8 mouse cellular contexts compared by ENCODE assay signal in the genomic region with DNA sequence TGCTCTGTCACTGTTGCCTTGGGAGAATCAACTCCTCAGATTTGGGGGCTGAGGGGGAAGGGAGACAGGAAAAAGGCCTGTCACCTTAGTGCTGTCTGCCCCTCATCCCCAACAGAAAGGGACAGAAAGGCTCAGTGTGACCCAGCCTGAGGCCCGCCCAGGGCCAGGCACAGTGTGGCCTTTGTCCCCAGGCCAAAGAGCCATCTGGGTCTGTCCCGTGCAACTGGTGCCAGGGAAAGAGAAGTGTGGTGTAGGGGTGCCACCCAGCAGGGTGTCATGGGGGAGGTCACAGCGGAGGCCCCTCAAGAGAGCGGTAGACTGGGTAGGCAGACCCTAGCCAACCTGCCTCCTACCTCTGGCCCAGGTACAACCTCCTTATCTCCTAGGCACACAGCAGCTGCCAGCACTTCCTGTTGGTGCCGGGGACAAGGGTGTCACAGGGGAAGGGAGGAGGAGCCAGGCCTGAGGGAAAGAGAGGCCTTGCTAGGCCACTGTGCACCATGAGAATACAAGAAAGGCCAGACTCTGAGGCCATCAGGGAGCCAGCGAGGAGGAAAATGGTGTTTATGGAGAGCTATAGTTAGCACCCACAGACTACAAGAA. TPM values are rescaled to one million over a fixed set of nuclear protein-coding genes. Genes with fewer than 3 reads are reported as not detected.
DNase-seq lines count a peak whose midpoint lies in the region; ATAC-seq lines count a peak whose summit lies in the region.

No protein-coding gene starts in this region.

- H3K36me3 ChIP-seq in stomach, embryonic 15.5 days: no peaks in the 10 kb centered on the region
- H3K36me3 ChIP-seq in forebrain, embryonic 14.5 days (ENCODE audit: control insufficient read depth, insufficient read depth, low read length): no peaks in the 10 kb centered on the region

- H3K9ac ChIP-seq in stomach, embryonic 15.5 days: no peak overlapping the region
- H3K9ac ChIP-seq in forebrain, embryonic 14.5 days (ENCODE audit: low read length): no peak overlapping the region

- DNase-seq in cerebellum, postnatal 25 days: peak; percentile 32
- no peak for DNase-seq in cerebellum, adult 18-20 months
- peak; percentile 46 for DNase-seq in right cerebral cortex, adult 18-20 months
- no peak for DNase-seq in right cerebral cortex, postnatal 14 days
- peak; percentile 61 for DNase-seq in large intestine, adult 2 months (ENCODE audit: low read depth, low spot score)
- no peak for DNase-seq in forebrain, embryonic 14.5 days (ENCODE audit: low spot score)
- DNase-seq in gastrocnemius, postnatal 10 days: no peak

- peak; percentile 63 for ATAC-seq in stomach, embryonic 15.5 days (ENCODE audit: insufficient read depth, low FRiP score, low read depth)
- no peak for ATAC-seq in forebrain, embryonic 14.5 days

- H3K9me3 ChIP-seq in stomach, embryonic 15.5 days: no peaks in the 10 kb centered on the region
- no peaks in the 10 kb centered on the region for H3K9me3 ChIP-seq in forebrain, embryonic 14.5 days (replicated peaks; ENCODE audit: control insufficient read depth, low read length)

- H3K4me2 ChIP-seq in stomach, embryonic 15.5 days: no peak overlapping the region
- no peak overlapping the region for H3K4me2 ChIP-seq in forebrain, embryonic 14.5 days (ENCODE audit: low read length)

- H3K4me1 ChIP-seq in stomach, embryonic 15.5 days: peaks cover 25% of the 10 kb centered on the region
- no peaks in the 10 kb centered on the region for H3K4me1 ChIP-seq in forebrain, embryonic 14.5 days (ENCODE audit: control insufficient read depth, insufficient read depth, low read length)

- no peaks in the 10 kb centered on the region for H3K27me3 ChIP-seq in stomach, embryonic 15.5 days (replicated peaks)
- no peaks in the 10 kb centered on the region for H3K27me3 ChIP-seq in forebrain, embryonic 14.5 days (replicated peaks; ENCODE audit: control insufficient read depth, insufficient read depth, low read length)

- no peak overlapping the region for H3K4me3 ChIP-seq in stomach, embryonic 15.5 days (replicated peaks)
- no peak overlapping the region for H3K4me3 ChIP-seq in forebrain, embryonic 14.5 days (ENCODE audit: low read depth, low read length)

- WGBS in large intestine, adult 2 months: 28% methylated on average over 6 of the region's 6 CpGs
- WGBS in stomach, embryonic 15.5 days: 53% methylated on average over 6 of the region's 6 CpGs
- WGBS in forebrain, embryonic 14.5 days: 78% methylated on average over 6 of the region's 6 CpGs

- peak overlapping the region; percentile 57 for H3K27ac ChIP-seq in stomach, embryonic 15.5 days
- no peak overlapping the region for H3K27ac ChIP-seq in forebrain, embryonic 14.5 days (ENCODE audit: low read depth, low read length)

RNA-seq across cellular contexts. Expression of a gene that starts 13.6 kb away (rescaled TPM):
- polyA plus RNA-seq in large intestine, adult 2 months (2012; rRNA removed): 63.6 and 113 TPM in 2 replicates
- 7.2 and 9.7 TPM in 2 replicates for polyA plus RNA-seq in stomach, embryonic 15.5 days (2015; fragmentation: Nextera tagmentation; extraction: Ambion mirVana)
- 0.31 and 0.69 TPM in 2 replicates for polyA plus RNA-seq in forebrain, embryonic 14.5 days (2014; fragmentation: Nextera tagmentation; extraction: Ambion mirVana)
- 1 to 10 TPM; 1.2 to 2.3 TPM for total RNA-seq in gastrocnemius, postnatal 10 days (2021)

RNA-seq across cellular contexts. Expression of a gene that starts 58.0 kb away (rescaled TPM):
- polyA plus RNA-seq in large intestine, adult 2 months (2012; rRNA removed): 26.1 and 31.4 TPM in 2 replicates
- polyA plus RNA-seq in stomach, embryonic 15.5 days (2015; fragmentation: Nextera tagmentation; extraction: Ambion mirVana): 9.8 and 11.9 TPM in 2 replicates
- polyA plus RNA-seq in forebrain, embryonic 14.5 days (2014; fragmentation: Nextera tagmentation; extraction: Ambion mirVana): 3.7 and 5.0 TPM in 2 replicates
- total RNA-seq in gastrocnemius, postnatal 10 days (2021): 1 to 10 TPM; 1.4 to 1.8 TPM

Comparison
In these comparisons a context has a peak if more than half of its experiments do, and no peak if none do; other contexts are left out.
1. DNase-seq: peak in cerebellum, postnatal 25 days (2 of 2), right cerebral cortex, adult 18-20 months (single experiment) and large intestine, adult 2 months (single experiment); none in cerebellum, adult 18-20 months (0 of 2), right cerebral cortex, postnatal 14 days (single experiment), forebrain, embryonic 14.5 days (single experiment) and gastrocnemius, postnatal 10 days (single experiment).